Mouse (Mus musculus): ENCODE results near the gene Slc6a1.
"Not testable (repeated sequence)": the region's sequence is repeated elsewhere in the genome, so short reads cannot be mapped to it uniquely, and the experiment has no call there.

Slc6a1 gene

GRCm38 (mm10) chr6:114290184-114290583, 7.7 kb downstream of the Slc6a1 start:
- no peak for DNase-seq (ENCODE audit: low spot score)

DNA sequence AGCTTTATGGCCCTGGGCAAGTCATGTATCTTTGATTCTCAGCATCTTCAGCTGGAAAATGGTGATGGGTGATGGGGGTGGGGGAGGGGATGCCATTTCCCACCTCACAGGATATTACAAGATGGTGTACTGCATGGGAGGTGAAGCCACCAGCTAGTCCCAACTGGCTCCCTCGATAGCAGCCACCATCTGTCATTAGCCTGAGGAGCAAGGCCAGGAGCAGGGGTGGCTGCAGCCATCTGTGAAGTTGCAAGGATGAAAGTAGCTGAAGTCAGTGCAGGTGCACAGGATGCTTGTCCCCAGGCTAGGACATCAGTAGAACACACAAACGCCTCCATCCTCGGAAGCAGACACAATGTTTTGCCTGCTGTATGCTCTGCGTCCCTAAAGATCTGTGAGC, 8.5 kb downstream of the Slc6a1 start:
- DNase-seq (ENCODE audit: low spot score), result no peak

GRCm38 (mm10) chr6:114291396-114291795, 9.0 kb downstream of the Slc6a1 start:
- DNase-seq (ENCODE audit: low spot score), result no peak

GRCm38 (mm10) chr6:114293511-114293910, 11.1 kb downstream of the Slc6a1 start:
- no peak for DNase-seq (ENCODE audit: low spot score)

DNA sequence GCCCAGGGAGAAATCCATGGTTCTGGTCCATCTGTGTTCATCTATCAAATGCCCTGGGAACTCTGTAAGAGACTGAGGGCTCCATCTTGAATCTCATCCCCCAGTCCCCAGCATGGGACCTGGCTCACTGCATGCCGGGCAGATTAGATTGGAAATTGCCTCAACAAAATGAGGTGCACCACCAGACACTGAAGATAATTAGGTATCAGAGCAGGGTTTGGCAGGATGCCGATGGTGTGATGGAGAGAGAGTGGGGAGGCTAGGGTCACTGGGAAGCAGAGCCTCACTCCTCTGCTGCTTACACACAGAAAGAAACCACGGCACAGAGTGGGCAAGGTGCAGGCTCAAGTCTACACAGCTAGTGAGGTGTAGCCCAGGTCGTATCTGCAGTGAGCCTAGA, 12.7 kb downstream of the Slc6a1 start:
- DNase-seq (ENCODE audit: low spot score), result no peak

DNA sequence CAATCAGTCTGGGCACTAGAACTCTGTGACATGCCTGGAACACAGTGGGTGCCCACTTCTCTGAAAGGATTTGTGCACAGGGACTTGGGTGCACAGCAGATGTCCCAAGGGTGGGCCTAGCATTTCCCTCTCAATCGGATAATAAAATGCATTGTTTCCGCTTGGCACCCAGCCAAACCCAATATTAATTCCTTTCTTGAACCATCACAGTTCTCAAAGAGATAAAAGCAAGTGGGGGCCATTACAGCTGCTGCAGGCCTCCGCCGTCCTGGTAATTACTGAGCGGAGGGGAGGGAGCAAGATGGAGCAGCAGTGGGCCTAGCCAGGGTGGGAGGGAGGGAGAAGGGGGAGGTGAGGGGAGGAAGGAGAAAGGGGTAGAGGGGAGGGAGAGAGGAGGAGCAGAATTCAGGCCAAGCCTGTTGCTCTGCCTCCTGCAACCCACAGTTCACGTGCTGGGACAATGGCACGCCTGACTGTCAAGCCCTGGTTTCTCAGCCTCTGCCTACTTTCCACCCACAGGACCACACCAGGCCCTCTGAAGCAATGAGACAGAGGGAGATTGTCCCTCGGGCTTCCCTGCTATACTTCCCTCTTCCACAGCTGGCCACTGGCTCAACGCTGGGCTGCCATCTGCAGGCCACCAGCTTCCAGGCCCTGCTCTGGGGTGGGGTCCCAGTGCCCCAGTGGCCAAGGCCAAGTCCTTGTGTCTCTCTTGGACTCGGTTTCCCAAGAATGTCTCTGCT, 15.0 kb downstream of the Slc6a1 start:
- no peak for DNase-seq (ENCODE audit: low spot score)

DNA sequence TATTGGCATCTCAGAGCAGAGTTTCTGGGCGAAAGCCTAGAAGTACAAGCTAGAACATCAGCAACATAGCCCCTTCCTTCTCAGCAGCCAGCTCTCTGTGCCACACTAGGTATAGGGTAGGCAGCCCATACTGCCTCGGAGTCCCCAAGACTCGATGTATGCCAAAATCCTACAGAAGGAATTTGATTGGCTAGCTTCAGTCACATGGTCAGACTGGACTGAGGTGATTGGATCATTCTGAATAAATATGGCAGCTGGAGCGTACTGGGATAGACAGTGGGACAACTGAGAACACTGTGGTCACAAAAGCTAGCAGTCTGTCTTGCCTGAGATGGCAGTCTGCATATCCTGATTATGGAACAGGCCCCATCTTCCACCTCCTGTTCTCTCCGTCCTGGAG, 17.3 kb downstream of the Slc6a1 start:
- no peak for DNase-seq (ENCODE audit: low spot score)

GRCm38 (mm10) chr6:114300737-114301136, 18.3 kb downstream of the Slc6a1 start:
- DNase-seq (ENCODE audit: low spot score), result no peak

- no peak for DNase-seq (ENCODE audit: low spot score)
Observed at GRCm38 (mm10) chr6:114304668-114305067, 22.2 kb downstream of the Slc6a1 start.

- DNase-seq (ENCODE audit: low spot score), result no peak
Observed at GRCm38 (mm10) chr6:114320511-114320910, 38.1 kb downstream of the Slc6a1 start.

DNA sequence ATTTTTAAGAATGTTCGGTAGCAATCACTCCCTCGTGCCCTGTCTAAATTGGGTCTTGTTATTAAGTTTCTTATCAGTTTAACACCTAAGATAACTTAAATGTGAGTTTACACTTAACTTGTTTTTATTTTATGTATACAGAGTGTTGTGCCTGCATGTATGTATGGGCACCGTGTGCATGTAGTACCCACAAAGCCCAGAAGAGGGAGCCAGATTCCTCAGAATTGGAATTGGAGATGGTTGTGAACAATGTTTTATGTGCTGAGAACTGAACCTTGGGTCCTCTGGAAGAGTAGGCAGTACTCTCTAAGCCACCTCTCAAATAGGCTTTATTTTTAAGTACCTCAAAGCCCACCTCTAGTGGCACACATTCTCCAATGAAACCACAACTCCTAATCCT, 38.7 kb downstream of the Slc6a1 start:
- no peak for DNase-seq (ENCODE audit: low spot score)

- no peak for DNase-seq (ENCODE audit: low spot score)
Observed at GRCm38 (mm10) chr6:114322914-114323313, 40.5 kb downstream of the Slc6a1 start.

GRCm38 (mm10) chr6:114324808-114325207, 42.4 kb downstream of the Slc6a1 start:
- DNase-seq (ENCODE audit: low spot score), result no peak

- DNase-seq (ENCODE audit: low spot score), result no peak
Observed at GRCm38 (mm10) chr6:114329597-114330470, 47.4 kb downstream of the Slc6a1 start.

DNA sequence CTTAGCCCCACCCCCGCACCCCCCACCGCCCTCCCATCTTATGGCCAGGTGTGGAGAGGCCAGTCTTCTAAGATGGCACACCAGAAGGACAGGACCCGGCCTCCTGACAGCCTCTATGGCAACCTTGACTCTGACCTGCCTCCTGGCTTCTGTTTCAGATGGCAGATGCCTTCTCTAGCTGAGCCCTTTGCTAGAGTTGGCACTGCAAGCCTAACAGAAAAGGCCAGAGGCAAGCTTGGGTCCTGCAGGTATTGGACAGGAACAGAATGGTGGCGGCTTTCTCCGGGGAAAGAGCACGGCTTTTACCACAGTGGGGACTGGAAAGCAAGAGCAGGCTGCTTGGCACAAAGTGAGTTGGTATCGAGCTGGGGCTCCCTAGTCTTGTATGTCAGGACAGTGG, 49.5 kb downstream of the Slc6a1 start:
- no peak for DNase-seq (ENCODE audit: low spot score)

DNA sequence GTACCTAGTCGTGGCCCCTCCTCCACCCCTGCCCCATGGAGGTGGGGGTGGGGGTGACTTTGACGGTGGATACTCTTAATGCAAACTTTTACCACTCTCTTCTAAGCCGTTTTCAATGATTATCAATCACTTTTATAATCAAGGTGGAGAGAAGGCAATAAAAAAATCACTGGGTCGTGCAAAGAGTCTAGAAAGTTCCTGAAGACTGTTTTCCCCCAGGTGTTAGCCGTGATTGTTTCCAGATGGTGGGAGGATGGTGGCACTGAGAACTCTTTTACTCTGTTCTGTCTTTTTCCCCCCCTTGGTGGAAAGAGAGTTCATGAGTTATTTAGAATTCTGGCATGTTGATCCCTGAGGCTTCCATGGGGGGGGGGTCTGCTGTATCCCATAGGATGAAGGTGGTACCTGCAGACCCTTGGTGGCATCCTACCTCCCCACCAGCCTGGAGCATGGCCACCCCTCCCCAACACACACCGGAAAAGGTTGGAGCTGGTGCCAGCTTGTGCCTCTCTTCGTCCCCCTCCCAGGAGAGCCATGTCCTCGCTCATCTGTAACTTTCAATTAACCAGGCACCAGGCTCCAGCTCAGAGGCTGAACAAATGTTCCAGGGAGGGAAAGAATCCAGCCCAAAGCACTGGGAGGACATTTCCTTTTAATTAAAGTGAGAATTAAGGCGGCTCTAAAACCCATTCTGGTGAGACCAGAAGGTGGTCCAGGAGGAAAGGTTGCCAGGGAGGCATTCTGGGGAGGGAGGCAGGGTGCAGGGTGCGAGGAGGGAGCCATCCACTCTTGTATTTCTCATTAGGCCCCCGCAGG, 53.9 kb downstream of the Slc6a1 start:
- no peak for DNase-seq (ENCODE audit: low spot score)

GRCm38 (mm10) chr6:114336944-114337215, 54.4 kb downstream of the Slc6a1 start:
- no peak for DNase-seq (ENCODE audit: low spot score)

DNA sequence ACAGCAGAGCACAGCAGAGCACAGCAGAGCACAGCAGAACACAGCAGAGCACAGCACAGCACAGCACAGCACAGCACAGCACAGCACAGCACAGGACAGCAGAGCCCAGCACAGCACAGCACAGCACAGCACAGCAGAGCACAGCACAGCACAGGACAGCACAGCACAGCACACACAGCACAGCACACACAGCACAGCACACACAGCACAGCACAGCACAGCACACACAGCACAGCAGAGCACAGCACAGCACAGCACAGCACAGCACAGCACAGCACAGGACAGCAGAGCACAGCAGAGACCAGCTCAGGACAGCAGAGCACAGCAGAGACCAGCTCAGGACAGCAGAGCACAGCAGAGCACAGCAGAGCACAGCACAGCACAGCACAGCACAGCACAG, 58.9 kb downstream of the Slc6a1 start:
- DNase-seq (ENCODE audit: low spot score), result not testable (repeated sequence)

- DNase-seq (ENCODE audit: low spot score), result peak; percentile 28
Observed at GRCm38 (mm10) chr6:114343740-114344139, 61.3 kb downstream of the Slc6a1 start.

DNA sequence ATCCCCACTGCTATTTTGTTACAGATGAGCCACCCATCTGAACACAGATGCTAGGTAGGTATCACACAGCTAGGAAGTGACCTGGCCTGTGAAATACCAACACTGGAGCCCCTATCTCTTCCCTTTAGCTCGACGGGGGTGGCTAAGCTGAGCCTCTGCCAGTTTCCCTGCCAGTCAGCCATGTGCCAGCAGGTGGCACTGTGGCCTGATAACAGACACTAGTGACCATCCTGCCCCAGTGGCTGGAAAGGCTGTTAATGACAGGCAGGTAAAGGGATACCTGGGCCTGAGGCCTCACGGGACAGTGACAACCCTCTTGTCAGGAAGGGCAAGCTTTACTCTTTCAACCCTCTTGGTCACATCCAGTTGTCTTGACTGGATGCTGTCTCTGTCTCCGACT, 62.7 kb downstream of the Slc6a1 start:
- DNase-seq (ENCODE audit: low spot score), result peak; percentile 49

- no peak for DNase-seq (ENCODE audit: low spot score)
Observed at GRCm38 (mm10) chr6:114347831-114348754, 65.7 kb downstream of the Slc6a1 start.

GRCm38 (mm10) chr6:114354635-114355034, 72.2 kb downstream of the Slc6a1 start:
- DNase-seq (ENCODE audit: low spot score), result no peak
